Mouse (Mus musculus) brain, embryonic 14.5 days (tissue): ENCODE data around the gene Hes7.

Experiments used
- CTCF ChIP-seq: fragments of 200-500 bp; IDR thresholded peaks from 2 replicates; pipeline ENCODE4 v1.5.1; 2012; ENCODE audit warnings: inconsistent platforms, mild to moderate bottlenecking, moderate library complexity, borderline replicate concordance; ENCODE audit not compliant: insufficient read depth, insufficient read length; ENCODE audit errors: extremely low read depth
- POLR2A ChIP-seq: fragments of 200-500 bp; IDR thresholded peaks from 2 replicates; pipeline ENCODE4 v1.6.1; 2012; ENCODE audit warnings: mild to moderate bottlenecking, inconsistent platforms, borderline replicate concordance; ENCODE audit not compliant: poor library complexity, insufficient read depth, insufficient read length, severe bottlenecking; ENCODE audit errors: extremely low read depth

- no peak for TF ChIP-seq CTCF
- no peak for TF ChIP-seq POLR2A
These were observed 13.3 kb downstream of the Hes7 start for GRCm38 (mm10) chr11:69133566-69133922.
